Mouse (Mus musculus) left cerebral cortex, adult 2 months (tissue): ENCODE measurements around the gene Atp2a1. TPM values are rescaled to one million over a fixed set of nuclear protein-coding genes. Genes with fewer than 3 reads are reported as not detected.
"Not testable (repeated sequence)": the region's sequence is repeated elsewhere in the genome, so short reads cannot be mapped to it uniquely, and the experiment has no call there.

Experiments
- DNase-seq, 2 experiments: peaks; one replicate each; pipeline ENCODE4 v3.0.0; 2021 to 2022; ENCODE audit warnings: low spot score in 2 of 2, mixed read lengths in 1 of 2; ENCODE audit errors: extremely low spot score in 1 of 2
- H3K27ac ChIP-seq: fragments of 200-600 bp; 2 replicates; pipeline ENCODE4 v1.8.1; 2022
- H3K4me3 ChIP-seq: fragments of 200-600 bp; 2 replicates; pipeline ENCODE4 v1.8.1; 2022
- CTCF ChIP-seq: fragments of 200-600 bp; IDR thresholded peaks from 2 replicates; pipeline ENCODE4 v1.8.1; 2022; ENCODE audit warnings: antibody characterized with exemption, mild to moderate bottlenecking, moderate library complexity
- intact Hi-C: fragments of 180-260 bp; cut with DNase I; formaldehyde crosslinking; loops from one replicate; pipeline ENCODE4 v1.15.1; 2025
- total RNA-seq, 2 experiments: library from RNA; stranded (reverse); gene quantifications; 2 replicates each; pipeline ENCODE4 v1.2.3; 2021

Gene Atp2a1
- total RNA-seq, 2 experiments from 2014 or later: 0.14 to 0.35 TPM

GRCm38 (mm10) chr7:126494120-126494519 is 31.2 kb upstream of the Atp2a1 start:
- H3K27ac ChIP-seq: no peak overlapping the region
- no peak overlapping the region for H3K4me3 ChIP-seq
- DNase-seq: no peak
- TF ChIP-seq CTCF: no peak
- intact Hi-C loops: no loop called here

GRCm38 (mm10) chr7:126491973-126492372 is 29.1 kb upstream of the Atp2a1 start:
- DNase-seq: no peak
- intact Hi-C loops: no loop called here
- no peak for TF ChIP-seq CTCF
- H3K4me3 ChIP-seq: no peak overlapping the region
- H3K27ac ChIP-seq: no peak overlapping the region

- no peak for TF ChIP-seq CTCF
- intact Hi-C loops: no loop called here
- no peak overlapping the region for H3K4me3 ChIP-seq
- H3K27ac ChIP-seq: no peak overlapping the region
- no peak for DNase-seq
These were observed 28.1 kb upstream of the Atp2a1 start for GRCm38 (mm10) chr7:126491005-126491404.

GRCm38 (mm10) chr7:126487617-126488385 is 24.9 kb upstream of the Atp2a1 start:
- intact Hi-C loops: loop anchor here (1.0 to 10.0 kb wide), 2 partner anchors 14 to 277 kb away; partner anchors contain the start of gene Gdpd3
- H3K27ac ChIP-seq: peak overlapping the region; percentile 87
- peak overlapping the region; percentile 61 for H3K4me3 ChIP-seq
- not testable (repeated sequence) for DNase-seq

GRCm38 (mm10) chr7:126487052-126487483 is 24.2 kb upstream of the Atp2a1 start, which contains the start of gene Tufm:
Gene Tufm, plus strand, starts transcription at chr7:126487361.
- Histone ChIP-seq H3K27ac (peak within 1 kb of the TSS; percentile 87), H3K4me3 (peak within 1 kb of the TSS; percentile 61)
- peak; percentile 95 to 96 for DNase-seq
- TF ChIP-seq CTCF: peak; percentile 57
- intact Hi-C loops: loop anchor here (1.0 to 10.0 kb wide), 2 partner anchors 15 to 278 kb away; partner anchors contain the start of gene Gdpd3

- intact Hi-C loops: loop anchor here (10.0 kb wide), 1 partner anchor 282 kb away; the partner anchor contains the start of gene Gdpd3
- Histone ChIP-seq H3K4me3 (peak overlapping the region; percentile 33), H3K27ac (peak overlapping the region; percentile 69)
- peak; percentile 50 to 61 for DNase-seq
- TF ChIP-seq CTCF: no peak; the same call in 1 of the 2 replicates
These were observed 19.5 kb upstream of the Atp2a1 start for GRCm38 (mm10) chr7:126482392-126482871.

- TF ChIP-seq CTCF: peak; percentile 71
- Histone ChIP-seq H3K4me3 (peak overlapping the region; percentile 33), H3K27ac (peak overlapping the region; percentile 68)
- intact Hi-C loops: loop anchor here (1.0 to 10.0 kb wide), 2 partner anchors 47 to 283 kb away; partner anchors contain the start of gene Gdpd3
- DNase-seq: no peak
These were observed 18.8 kb upstream of the Atp2a1 start for GRCm38 (mm10) chr7:126481699-126482098.

- peak; percentile 45 for TF ChIP-seq CTCF
- DNase-seq: peak; percentile 85 to 88
- intact Hi-C loops: loop anchor here (1.0 to 5.0 kb wide), 2 partner anchors 27 to 78 kb away; partner anchors contain the start of gene Nfatc2ip
- Histone ChIP-seq H3K4me3 (peak within 1 kb of the TSS; percentile 75), H3K27ac (peak within 1 kb of the TSS; percentile 99)
These were observed 12.2 kb upstream of the Atp2a1 start, which contains the start of gene Sh2b1 for GRCm38 (mm10) chr7:126474993-126475581. Gene Sh2b1, minus strand, starts transcription at chr7:126475424.

GRCm38 (mm10) chr7:126474486-126474955 is 11.6 kb upstream of the Atp2a1 start:
- intact Hi-C loops: loop anchor here (5.0 kb wide), 1 partner anchor 77 kb away; the partner anchor contains the start of gene Nfatc2ip
- TF ChIP-seq CTCF: no peak
- peak overlapping the region; percentile 75 for H3K4me3 ChIP-seq
- H3K27ac ChIP-seq: peak overlapping the region; percentile 99
- DNase-seq: peak in 1 of 2 experiments; percentile 31

- Histone ChIP-seq H3K27ac (no peak overlapping the region), H3K4me3 (peak overlapping the region; percentile 75)
- no peak for TF ChIP-seq CTCF
- intact Hi-C loops: loop anchor here (5.0 kb wide), 1 partner anchor 76 kb away; the partner anchor contains the start of gene Nfatc2ip
- DNase-seq: no peak
These were observed 10.7 kb upstream of the Atp2a1 start for GRCm38 (mm10) chr7:126473470-126474086.

GRCm38 (mm10) chr7:126472713-126473112 is 9.8 kb upstream of the Atp2a1 start:
- no peak for TF ChIP-seq CTCF

More at GRCm38 (mm10) chr7:126472713-126473112, 9.8 kb upstream of the Atp2a1 start:
- Histone ChIP-seq H3K27ac (no peak overlapping the region), H3K4me3 (no peak overlapping the region)
- intact Hi-C loops: loop anchor here (5.0 kb wide), 1 partner anchor 75 kb away; the partner anchor contains the start of gene Nfatc2ip
- DNase-seq: no peak
